Mouse (Mus musculus) right cerebral cortex, adult 18-20 months (tissue): ENCODE measurements at regions not wholly inside any gene's neighbourhood (a gene's known extent, or its start where the extent isn't known, plus 50 kb on each side); places are given as distances from the start of the nearest gene placed in this dataset.

Experiments used
- DNase-seq: peaks from one replicate; pipeline ENCODE4 v3.0.0; 2022; ENCODE audit warnings: mixed read lengths

- DNase-seq, result no peak
Observed at GRCm38 (mm10) chr9:94467846-94468245, 70.0 kb downstream of the 1190002N15Rik start.

- no peak for DNase-seq
Observed at GRCm38 (mm10) chr9:94456085-94456531, 81.8 kb downstream of the 1190002N15Rik start.

- DNase-seq, result no peak
Observed at GRCm38 (mm10) chr9:94455466-94455865, 82.4 kb downstream of the 1190002N15Rik start.

- DNase-seq, result no peak
Observed at GRCm38 (mm10) chr9:94449911-94450310, 88.0 kb downstream of the 1190002N15Rik start.

GRCm38 (mm10) chr9:94446182-94446763 lies 91.6 kb downstream of the 1190002N15Rik start:
- no peak for DNase-seq

- no peak for DNase-seq
Observed at GRCm38 (mm10) chr9:94444140-94444789, 93.6 kb downstream of the 1190002N15Rik start.

GRCm38 (mm10) chr9:94441393-94441792 lies 96.5 kb downstream of the 1190002N15Rik start:
- no peak for DNase-seq

- no peak for DNase-seq
Observed at GRCm38 (mm10) chr9:94433468-94433867, 104.4 kb downstream of the 1190002N15Rik start.

GRCm38 (mm10) chr9:94432144-94432747 lies 105.6 kb downstream of the 1190002N15Rik start:
- DNase-seq, result no peak

- no peak for DNase-seq
Observed at GRCm38 (mm10) chr9:94431540-94431939, 106.3 kb downstream of the 1190002N15Rik start.

GRCm38 (mm10) chr9:94430996-94431395 lies 106.9 kb downstream of the 1190002N15Rik start:
- DNase-seq, result no peak

- no peak for DNase-seq
Observed at GRCm38 (mm10) chr9:94426740-94427139, 111.1 kb downstream of the 1190002N15Rik start.

- DNase-seq, result no peak
Observed at GRCm38 (mm10) chr9:94425804-94426203, 112.1 kb downstream of the 1190002N15Rik start.

- no peak for DNase-seq
Observed at GRCm38 (mm10) chr9:94424438-94425135, 113.3 kb downstream of the 1190002N15Rik start.

GRCm38 (mm10) chr9:94410546-94410945 lies 127.3 kb downstream of the 1190002N15Rik start:
- no peak for DNase-seq

- no peak for DNase-seq
Observed at GRCm38 (mm10) chr9:94410042-94410441, 127.8 kb downstream of the 1190002N15Rik start.

GRCm38 (mm10) chr9:94408635-94409323 lies 129.1 kb downstream of the 1190002N15Rik start:
- DNase-seq, result no peak

- no peak for DNase-seq
Observed at GRCm38 (mm10) chr9:94407671-94408070, 130.2 kb downstream of the 1190002N15Rik start.

GRCm38 (mm10) chr9:94404551-94404950 lies 133.3 kb downstream of the 1190002N15Rik start:
- no peak for DNase-seq

GRCm38 (mm10) chr9:94400596-94400995 lies 137.3 kb downstream of the 1190002N15Rik start:
- no peak for DNase-seq

GRCm38 (mm10) chr9:94395215-94395614 lies 142.7 kb downstream of the 1190002N15Rik start:
- DNase-seq, result no peak

- no peak for DNase-seq
Observed at GRCm38 (mm10) chr9:94386190-94386589, 151.7 kb downstream of the 1190002N15Rik start.

- no peak for DNase-seq
Observed at GRCm38 (mm10) chr9:94382293-94382692, 155.6 kb downstream of the 1190002N15Rik start.
